Mouse (Mus musculus) liver, embryonic 14.5 days (tissue): Measurements from ENCODE around the gene Pofut1. TPM values are rescaled to one million over a fixed set of nuclear protein-coding genes. Genes with fewer than 3 reads are reported as not detected.

Experiments used
- ATAC-seq: fragments of 200-750 bp; cut with Nextera tagmentation; 2 replicates; pipeline ENCODE4 v1.8.0; 2017; ENCODE audit warnings: moderate number of reproducible peaks, mild to moderate bottlenecking, moderate library complexity; ENCODE audit not compliant: insufficient read depth
- DNase-seq, 3 experiments: peaks; one replicate each; pipeline ENCODE4 v3.0.0-alpha.2; 2012 to 2013; ENCODE audit warnings: low read depth in 3 of 3, low spot score in 3 of 3
- H3K27ac ChIP-seq: fragments of 300-500 bp; sonication (generic); 2 replicates; pipeline ENCODE4 v1.5.1; 2014; ENCODE audit warnings: moderate library complexity, mild to moderate bottlenecking, control low read depth, inconsistent platforms
- H3K27me3 ChIP-seq: fragments of 300-500 bp; sonication (generic); 2 replicates; pipeline ENCODE4 v1.6.1; 2014; ENCODE audit warnings: mild to moderate bottlenecking, low read length, moderate library complexity; ENCODE audit not compliant: control insufficient read depth, insufficient read depth
- H3K36me3 ChIP-seq: fragments of 300-500 bp; sonication (generic); replicated peaks from 2 replicates; pipeline ENCODE4 v1.6.1; 2014; ENCODE audit warnings: low read depth; ENCODE audit not compliant: control insufficient read depth, insufficient read depth
- H3K4me1 ChIP-seq, 2 experiments: fragments of 200-500 bp in 1 of 2; fragments of 300-500 bp in 1 of 2; sonication (generic) in 1 of 2; replicated peaks; 2 replicates each; pipeline ENCODE4 v1.6.1; 2012 to 2014; ENCODE audit warnings: antibody characterized with exemption in 1 of 2, inconsistent platforms in 1 of 2, low read length in 1 of 2; ENCODE audit not compliant: control insufficient read depth in 2 of 2, insufficient read depth in 2 of 2
- H3K4me2 ChIP-seq: fragments of 300-500 bp; sonication (generic); 2 replicates; pipeline ENCODE4 v1.6.1; 2014; ENCODE audit warnings: low read depth, mild to moderate bottlenecking, control low read depth, moderate library complexity
- H3K4me3 ChIP-seq, 2 experiments: fragments of 200-500 bp in 1 of 2; fragments of 300-500 bp in 1 of 2; sonication (generic) in 1 of 2; 2 replicates each; pipeline ENCODE4 v1.5.1; 2012 to 2014; ENCODE audit warnings: low read depth in 2 of 2, low read length in 2 of 2, mild to moderate bottlenecking in 2 of 2, control low read depth in 1 of 2, inconsistent platforms in 1 of 2, moderate library complexity in 1 of 2; ENCODE audit not compliant: insufficient read depth in 1 of 2
- H3K9ac ChIP-seq: fragments of 300-500 bp; sonication (generic); replicated peaks from 2 replicates; pipeline ENCODE4 v1.6.1; 2014; ENCODE audit warnings: mild to moderate bottlenecking, control low read depth, moderate library complexity
- H3K9me3 ChIP-seq: fragments of 300-500 bp; sonication (generic); 2 replicates; pipeline ENCODE4 v1.6.1; 2016; ENCODE audit warnings: low read length, mixed read lengths; ENCODE audit not compliant: control insufficient read depth
- CTCF ChIP-seq: IDR thresholded peaks from 2 replicates; pipeline ENCODE4 v1.5.1; 2016; ENCODE audit warnings: antibody characterized with exemption, low read depth, control low read depth
- EP300 ChIP-seq: IDR thresholded peaks from 2 replicates; pipeline ENCODE4 v1.6.1; 2016; ENCODE audit warnings: antibody characterized with exemption, low read depth
- WGBS: fragments of 180-500 bp; shearing (Covaris S2); extraction: QIAGEN DNeasy Blood & Tissue Kit; methylation state at CpG from one replicate; pipeline ENCODE4 v1.1.7; 2014; ENCODE audit not compliant: insufficient replicate concordance; 5-methylcytosine and 5-hydroxymethylcytosine counted together
- polyA plus RNA-seq, 2 experiments: library from polyadenylated mRNA; depleted of rRNA in 1 of 2; stranded (reverse) in 1 of 2; unstranded in 1 of 2; fragments of >200 nt; fragmentation: Nextera tagmentation in 1 of 2; extraction: Ambion mirVana in 1 of 2; gene quantifications; 2 replicates each; pipeline versions ENCODE4 v1.2.1 to v1.2.3; 2012 to 2014

The Pofut1 gene
- polyA plus RNA-seq (2012; rRNA removed) (6.1 and 6.8 TPM in 2 replicates), polyA plus RNA-seq (2014; fragmentation: Nextera tagmentation; extraction: Ambion mirVana) (3.2 and 3.7 TPM in 2 replicates)

DNA sequence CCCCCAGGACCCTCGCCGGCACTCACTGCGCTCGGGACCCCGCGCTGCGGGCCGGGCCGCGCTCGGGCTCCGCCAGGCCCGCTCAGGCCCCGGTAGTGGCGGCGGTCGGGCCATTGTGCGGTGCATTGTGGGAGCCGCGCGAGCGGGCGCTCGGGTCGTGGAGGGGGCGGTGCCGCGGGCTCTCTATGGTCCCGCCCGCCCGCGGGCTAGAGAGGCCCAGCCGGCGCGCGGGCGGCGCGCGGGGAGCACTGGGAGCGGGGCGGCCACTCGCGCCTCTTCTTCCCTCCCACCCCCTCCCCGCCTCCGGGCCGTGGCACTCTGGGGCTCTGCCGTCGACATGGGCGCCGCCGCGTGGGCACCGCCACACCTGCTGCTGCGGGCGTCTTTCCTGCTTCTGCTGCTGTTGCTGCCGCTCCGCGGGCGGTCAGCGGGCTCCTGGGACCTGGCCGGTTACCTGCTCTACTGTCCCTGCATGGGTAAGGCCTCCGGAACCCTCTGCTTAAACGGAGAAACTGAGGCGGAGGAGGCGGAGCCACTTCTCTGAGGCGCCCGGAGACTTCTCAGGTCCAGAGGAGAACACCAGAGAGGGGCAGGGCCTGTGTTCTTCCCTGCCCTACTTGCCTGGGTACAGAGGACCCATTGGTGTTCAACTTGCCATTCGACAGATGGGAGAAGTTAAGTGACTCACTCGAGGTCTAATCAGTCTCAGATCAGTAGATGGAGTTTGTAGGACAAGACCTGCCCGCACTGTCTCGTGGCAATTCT, at the start of gene Pofut1, which contains the start of gene Plagl2:
Gene Pofut1, plus strand, starts transcription at position 284 of the 765 bp plus-strand sequence.
Gene Plagl2, minus strand, starts transcription at position 177 of the 765 bp plus-strand sequence.
- peak; percentile 86 to 89 (median 88) for DNase-seq
- peak within 1 kb of the TSS; percentile 88 for H3K27ac ChIP-seq
- H3K27me3 ChIP-seq: no peaks in the 10 kb centered on the region
- H3K9me3 ChIP-seq: no peaks in the 10 kb centered on the region
- peaks cover 31 to 33% of the 10 kb centered on the region in 2 experiments for H3K4me1 ChIP-seq
- H3K9ac ChIP-seq: peak within 1 kb of the TSS; percentile 97
- peak within 1 kb of the TSS; percentile 88 to 92 for H3K4me3 ChIP-seq
- under 1% methylated on average over 71 of the region's 72 CpGs for WGBS
- ATAC-seq: peak; percentile 93
- peaks cover 35% of the 10 kb centered on the region for H3K36me3 ChIP-seq
- peak within 1 kb of the TSS; percentile 97 for H3K4me2 ChIP-seq
- TF ChIP-seq EP300 (no peak), CTCF (peak; percentile 66)

DNA sequence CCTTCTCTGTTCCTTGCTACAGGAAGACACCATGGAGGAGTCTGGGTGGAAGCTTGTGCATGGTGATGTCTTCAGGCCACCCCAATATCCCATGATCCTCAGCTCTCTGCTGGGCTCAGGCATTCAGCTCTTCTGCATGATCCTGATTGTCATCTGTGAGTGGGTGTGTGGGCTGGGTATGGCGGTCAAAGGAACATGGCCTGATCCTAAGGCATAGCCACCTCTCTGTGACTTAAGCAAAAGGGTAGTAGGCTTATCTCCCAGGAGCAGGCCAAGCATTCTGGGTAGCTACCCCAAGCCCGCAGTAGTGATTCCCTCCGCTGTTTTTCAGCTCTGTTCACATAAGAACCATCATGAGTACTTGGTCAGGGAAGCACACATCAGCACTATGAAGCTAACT, 47.1 kb upstream of the Pofut1 start:
- peaks cover 41% of the 10 kb centered on the region for H3K36me3 ChIP-seq
- DNase-seq (no peak), ATAC-seq (peak; percentile 58; the same call in 1 of the 2 replicates)
- no peak for TF ChIP-seq EP300
- TF ChIP-seq CTCF: no peak
- H3K27me3 ChIP-seq: no peaks in the 10 kb centered on the region
- WGBS: 54% methylated on average over 3 of the region's 3 CpGs
- no peak overlapping the region for H3K4me2 ChIP-seq
- no peak overlapping the region for H3K27ac ChIP-seq
- no peak overlapping the region for H3K9ac ChIP-seq
- no peak overlapping the region for H3K4me3 ChIP-seq
- peaks cover 0 to 4% of the 10 kb centered on the region in 2 experiments; a peak in 2 of 4 replicates for H3K4me1 ChIP-seq
- no peaks in the 10 kb centered on the region for H3K9me3 ChIP-seq

DNA sequence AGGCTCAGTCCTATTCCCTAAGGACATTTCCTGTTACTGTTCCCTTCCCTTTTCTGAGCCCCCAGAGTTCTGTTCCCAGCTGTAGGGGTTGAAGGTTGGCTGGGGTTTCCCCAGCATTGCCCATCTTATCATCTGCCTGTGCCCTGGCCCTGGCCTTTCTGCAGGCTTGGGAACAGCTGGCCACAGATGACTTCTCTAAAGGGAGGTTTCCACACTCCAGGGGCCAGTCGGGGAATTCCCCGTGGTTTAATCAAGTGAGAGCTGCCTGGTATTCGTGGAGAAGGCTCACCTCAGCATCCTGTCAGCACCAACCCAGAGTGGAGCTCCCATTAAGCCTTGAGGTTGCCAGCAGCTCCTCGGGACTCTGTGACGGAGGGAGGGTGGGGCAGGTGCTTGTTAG, 42.8 kb upstream of the Pofut1 start:
- H3K27me3 ChIP-seq: no peaks in the 10 kb centered on the region
- 0 out of 2 replicates have a peak, but pooled peaks have one; percentile 35 for ATAC-seq
- H3K4me3 ChIP-seq: no peak overlapping the region
- peaks cover 0 to 4% of the 10 kb centered on the region in 2 experiments; a peak in 2 of 4 replicates for H3K4me1 ChIP-seq
- H3K9me3 ChIP-seq: no peaks in the 10 kb centered on the region
- DNase-seq: no peak
- H3K36me3 ChIP-seq: peaks cover 25% of the 10 kb centered on the region
- no peak overlapping the region for H3K27ac ChIP-seq
- TF ChIP-seq EP300 (no peak), CTCF (no peak)
- no peak overlapping the region for H3K4me2 ChIP-seq
- 41% methylated on average over 5 of the region's 5 CpGs for WGBS
- H3K9ac ChIP-seq: no peak overlapping the region

DNA sequence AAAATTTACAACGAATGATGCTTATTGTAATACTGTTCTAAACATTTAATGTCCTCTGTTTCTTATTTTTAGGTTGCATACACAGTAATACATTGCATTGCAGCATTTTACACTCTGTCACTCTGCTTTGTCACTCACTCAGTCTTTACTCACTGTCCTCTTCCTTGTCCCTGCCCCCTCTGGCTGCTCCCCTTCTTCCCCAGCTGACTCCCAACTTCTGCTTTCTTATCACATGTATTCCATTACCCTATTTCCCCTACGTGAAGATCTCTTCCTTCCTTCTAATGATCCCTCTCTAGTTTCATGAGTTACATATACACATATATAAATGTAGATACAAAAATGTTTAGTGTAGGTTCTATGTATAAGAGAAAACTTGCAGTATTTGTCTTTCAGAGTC, 42.2 kb upstream of the Pofut1 start:
- H3K9ac ChIP-seq: no peak overlapping the region
- no peak overlapping the region for H3K4me2 ChIP-seq
- peaks cover 25% of the 10 kb centered on the region for H3K36me3 ChIP-seq
- no peak for DNase-seq
- no peaks in the 10 kb centered on the region for H3K9me3 ChIP-seq
- 39% methylated on average over 2 of the region's 2 CpGs for WGBS
- ATAC-seq: no peak
- H3K4me3 ChIP-seq: no peak overlapping the region
- H3K27me3 ChIP-seq: no peaks in the 10 kb centered on the region
- no peak for TF ChIP-seq CTCF
- TF ChIP-seq EP300: no peak
- peaks cover 0 to 2% of the 10 kb centered on the region in 2 experiments; a peak in 2 of 4 replicates for H3K4me1 ChIP-seq
- no peak overlapping the region for H3K27ac ChIP-seq

DNA sequence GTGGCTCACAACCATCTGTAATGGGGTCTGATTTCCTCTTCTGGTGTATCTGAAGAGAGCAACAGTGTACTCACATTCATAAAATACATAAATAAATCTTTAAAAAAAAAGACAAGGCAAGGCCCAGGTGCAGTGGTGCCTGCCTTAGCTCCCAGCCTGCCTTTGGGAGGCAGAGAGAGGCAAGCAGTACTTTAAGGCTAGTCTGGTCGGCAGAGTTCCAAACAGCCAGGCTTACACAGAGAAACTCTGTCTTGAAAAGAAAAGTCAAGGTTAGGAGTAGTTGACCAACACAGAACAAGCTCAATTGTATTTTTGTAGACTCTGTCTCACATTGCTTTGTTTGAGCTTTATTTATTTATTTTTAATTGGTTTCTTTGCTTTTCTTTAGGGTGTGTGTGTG, 38.6 kb upstream of the Pofut1 start:
- ATAC-seq (no peak), DNase-seq (no peak)
- WGBS: 85% methylated on average over 1 of the region's 1 CpGs
- H3K27ac ChIP-seq: no peak overlapping the region
- no peaks in the 10 kb centered on the region for H3K27me3 ChIP-seq
- TF ChIP-seq EP300 (no peak), CTCF (no peak)
- no peak overlapping the region for H3K4me2 ChIP-seq
- no peaks in the 10 kb centered on the region; a peak in 1 of 4 replicates for H3K4me1 ChIP-seq
- no peaks in the 10 kb centered on the region for H3K9me3 ChIP-seq
- no peak overlapping the region for H3K4me3 ChIP-seq
- H3K36me3 ChIP-seq: peaks cover 19% of the 10 kb centered on the region
- H3K9ac ChIP-seq: no peak overlapping the region
